Mouse (Mus musculus) left cerebral cortex, adult 9 months (tissue): Measurements from ENCODE around the gene Atxn7l3.
A peak's percentile ranks its signal among the peaks of the same experiment; 100 is the strongest.

ENCODE experiments used
- DNase-seq, 2 experiments: peaks; one replicate each; pipeline ENCODE4 v3.0.0; 2022; ENCODE audit warnings: low spot score in 2 of 2

Atxn7l3 gene

GRCm38 (mm10) chr11:102318576-102319409 is 22.4 kb upstream of the Atxn7l3 start:
- peak in 1 of 2 experiments; percentile 38 for DNase-seq

- DNase-seq, result no peak
Measured at GRCm38 (mm10) chr11:102317901-102318575, 21.6 kb upstream of the Atxn7l3 start.

- DNase-seq, result peak in 1 of 2 experiments; percentile 56
Measured at GRCm38 (mm10) chr11:102317298-102317900, 21.0 kb upstream of the Atxn7l3 start.

GRCm38 (mm10) chr11:102316572-102317297 is 20.3 kb upstream of the Atxn7l3 start:
- DNase-seq, result peak in 1 of 2 experiments; percentile 83

GRCm38 (mm10) chr11:102315690-102316571 is 19.5 kb upstream of the Atxn7l3 start:
- no peak for DNase-seq

GRCm38 (mm10) chr11:102314321-102314720 is 17.9 kb upstream of the Atxn7l3 start:
- no peak for DNase-seq

GRCm38 (mm10) chr11:102312586-102312985 is 16.2 kb upstream of the Atxn7l3 start:
- DNase-seq, result no peak

GRCm38 (mm10) chr11:102311966-102312365 is 15.5 kb upstream of the Atxn7l3 start:
- DNase-seq, result no peak

GRCm38 (mm10) chr11:102310768-102311695 is 14.6 kb upstream of the Atxn7l3 start:
- no peak for DNase-seq

GRCm38 (mm10) chr11:102309821-102310617 is 13.6 kb upstream of the Atxn7l3 start:
- no peak for DNase-seq

GRCm38 (mm10) chr11:102308979-102309378 is 12.5 kb upstream of the Atxn7l3 start:
- peak; percentile 90 to 97 for DNase-seq

- DNase-seq, result no peak
Measured at GRCm38 (mm10) chr11:102308104-102308503, 11.7 kb upstream of the Atxn7l3 start.

GRCm38 (mm10) chr11:102305359-102305758 is 8.9 kb upstream of the Atxn7l3 start:
- no peak for DNase-seq

- no peak for DNase-seq
Measured at GRCm38 (mm10) chr11:102304141-102304540, 7.7 kb upstream of the Atxn7l3 start.

GRCm38 (mm10) chr11:102299839-102300238 is 3.4 kb upstream of the Atxn7l3 start:
- DNase-seq, result no peak

- DNase-seq, result no peak
Measured at GRCm38 (mm10) chr11:102297577-102298556, 1.4 kb upstream of the Atxn7l3 start.

- no peak for DNase-seq
Measured at GRCm38 (mm10) chr11:102295598-102296471, 596 bp downstream of the Atxn7l3 start.
